Mouse (Mus musculus) cerebellum, adult 2 months (tissue): Measurements from ENCODE around the gene Txndc12.

Source experiments
- CTCF ChIP-seq: fragments of 200-500 bp; IDR thresholded peaks from 2 replicates; pipeline ENCODE4 v1.5.1; 2011; ENCODE audit warnings: low read depth, mild to moderate bottlenecking, control low read depth, low read length, moderate library complexity, borderline replicate concordance; ENCODE audit not compliant: insufficient read depth
- POLR2A ChIP-seq: fragments of 200-500 bp; IDR thresholded peaks from 2 replicates; pipeline ENCODE4 v1.6.1; 2011; ENCODE audit warnings: low read length, control low read depth, borderline replicate concordance; ENCODE audit not compliant: insufficient read depth

DNA sequence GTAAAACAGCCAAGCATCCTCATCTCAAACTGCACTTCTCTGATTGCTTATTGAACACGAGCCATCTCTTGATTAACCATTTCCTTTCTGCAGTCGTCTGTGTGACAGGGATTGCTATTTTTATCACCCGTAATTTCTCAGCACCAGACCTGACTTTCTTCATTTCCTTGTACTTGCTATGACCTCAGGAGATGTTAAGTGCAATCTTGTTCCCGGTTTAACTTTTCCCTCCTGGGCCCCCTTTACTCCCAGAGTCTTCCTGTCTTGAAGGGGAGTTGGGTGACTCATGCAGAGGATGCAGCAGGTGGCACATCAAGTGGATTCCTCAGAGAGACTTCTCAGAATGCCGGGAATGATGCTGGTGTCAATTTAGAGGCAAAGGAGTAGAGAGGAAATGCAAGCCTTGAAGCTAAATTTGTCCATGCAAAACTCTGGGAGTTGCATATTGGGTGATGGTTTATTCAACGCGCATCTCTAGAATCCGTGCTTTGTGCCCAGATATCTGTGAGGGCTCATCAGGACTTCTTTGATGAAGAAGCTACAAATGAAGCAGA, 75.5 kb downstream of the Txndc12 start:
- no peak for TF ChIP-seq POLR2A
- no peak for TF ChIP-seq CTCF
